Mouse (Mus musculus) duodenum, adult 2 months (tissue): ENCODE results near the gene Kif12. TPM values are rescaled to one million over a fixed set of nuclear protein-coding genes. Genes with fewer than 3 reads are reported as not detected.

ENCODE experiments used
- polyA plus RNA-seq: library from polyadenylated mRNA; depleted of rRNA; stranded (reverse); fragments of >200 nt; gene quantifications from 2 replicates; pipeline ENCODE4 v1.2.3, GENCODE M21; 2012; ENCODE audit warnings: low replicate concordance; rRNA removed

The Kif12 gene
- polyA plus RNA-seq = 5.1 and 13.5 TPM in 2 replicates

DNA sequence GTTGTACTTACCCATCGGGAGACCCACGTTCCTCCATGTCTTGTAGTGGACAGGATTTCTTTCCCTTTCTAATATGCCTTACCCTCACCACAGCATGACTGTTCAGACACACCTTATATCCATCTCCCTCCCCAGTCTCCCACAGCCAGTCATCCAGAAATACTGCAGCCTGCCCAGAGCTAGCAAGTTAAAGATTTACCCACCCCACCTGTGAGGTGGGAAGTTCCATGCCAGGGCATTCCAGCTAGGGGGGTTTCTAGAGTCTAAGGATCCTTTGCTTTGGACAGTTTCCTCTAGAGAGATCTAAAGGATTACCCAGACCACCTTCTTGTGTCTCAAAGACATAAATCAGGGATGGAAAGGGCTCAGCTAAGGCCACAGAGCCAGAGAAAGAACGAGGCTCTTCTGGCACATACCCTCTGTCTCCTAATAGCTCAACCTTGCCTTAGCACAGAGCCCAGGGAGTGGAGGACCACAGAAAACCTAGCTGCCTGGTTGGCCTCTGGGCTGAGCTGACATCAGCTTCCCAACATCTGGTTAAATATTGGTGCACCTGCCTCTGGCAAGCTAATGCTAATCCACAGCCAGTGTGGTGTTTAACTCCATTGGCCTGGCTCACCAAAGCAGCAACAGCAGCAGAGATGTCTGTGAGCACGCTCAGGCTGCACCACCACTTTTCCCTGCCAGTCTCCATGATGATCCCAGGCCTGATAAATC is at the start of gene Kif12:
Gene Kif12, minus strand, starts transcription at position 163 of the 717 bp plus-strand sequence.

DNA sequence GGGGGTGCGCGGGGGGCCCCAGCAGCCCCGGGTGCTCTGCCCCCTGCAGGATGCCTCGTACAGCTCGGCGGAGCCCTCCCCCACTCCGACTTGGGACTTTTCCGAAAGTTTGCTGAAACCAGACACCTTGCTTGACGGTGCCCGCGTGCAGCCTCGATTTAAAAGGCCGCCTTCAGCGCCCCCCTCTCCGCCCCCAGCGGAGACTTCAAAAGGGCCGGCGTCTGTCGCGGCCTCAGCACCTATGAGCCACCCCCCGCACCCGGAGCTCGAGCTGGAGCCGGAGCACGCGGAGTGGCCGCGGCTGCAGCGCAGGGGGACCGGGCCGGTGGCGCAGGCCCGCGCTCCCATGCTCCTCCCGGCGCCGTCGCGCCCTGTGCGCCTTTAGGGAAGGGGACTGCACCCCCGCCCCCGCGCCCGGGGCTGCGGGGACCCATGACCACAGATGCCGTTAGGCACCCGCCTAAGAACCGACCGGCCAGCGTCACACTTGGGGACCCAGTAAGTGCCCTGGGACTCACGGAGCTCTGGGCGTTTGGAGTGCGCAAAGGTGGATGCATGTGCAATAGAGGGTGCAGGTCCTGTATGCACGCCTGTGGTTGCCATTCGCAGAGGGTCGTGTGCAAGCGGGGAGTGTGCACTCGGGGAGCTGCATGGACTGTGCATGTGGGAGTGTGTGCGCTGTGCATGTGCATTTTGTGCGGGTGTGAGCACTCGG is 42.1 kb upstream of the Kif12 start, which contains the start of gene Col27a1:
Gene Col27a1, plus strand, starts transcription at position 98 of the 715 bp plus-strand sequence.

DNA sequence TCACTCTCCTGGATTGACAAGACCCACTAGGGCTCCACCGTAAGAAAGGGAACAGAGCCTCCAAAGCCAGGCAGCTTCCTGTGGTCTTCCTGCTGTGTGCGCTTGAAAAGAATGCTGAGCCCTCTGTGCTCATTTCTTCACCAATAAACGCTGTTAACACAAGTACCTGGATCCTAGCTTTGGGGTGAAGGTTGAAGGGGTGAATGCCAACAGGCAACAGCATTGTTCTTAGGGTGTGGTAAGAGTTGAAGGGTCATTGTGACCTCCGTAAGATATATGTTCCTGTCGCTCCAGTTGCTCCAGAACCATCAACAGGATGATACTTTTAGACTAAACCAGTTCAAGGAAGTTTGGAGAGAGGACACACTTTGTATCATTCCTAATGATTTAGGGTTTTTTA is 17.2 kb downstream of the Kif12 start, which contains the start of gene Ambp:
Gene Ambp, minus strand, starts transcription at position 101 of the 400 bp plus-strand sequence.

Other genes starting within 250 kb of the Kif12 start
- gene Zfp618, start 206.6 kb downstream of the Kif12 start, polyA plus RNA-seq = 0.37 and 0.83 TPM in 2 replicates
- 1.9 and 6.2 TPM in 2 replicates for gene Ambp, start 17.3 kb downstream of the Kif12 start, polyA plus RNA-seq
- 4.4 and 7.8 TPM in 2 replicates for gene Col27a1, start 41.9 kb upstream of the Kif12 start, polyA plus RNA-seq
- 0.13 and 0.50 TPM in 2 replicates for gene Orm1, start 172.4 kb upstream of the Kif12 start, polyA plus RNA-seq
- not detected in 2 replicates for gene Orm3, start 184.0 kb upstream of the Kif12 start, polyA plus RNA-seq
- not detected in 2 replicates for gene Orm2, start 190.3 kb upstream of the Kif12 start, polyA plus RNA-seq
- 6.0 and 10.6 TPM in 2 replicates for gene Akna, start 231.2 kb upstream of the Kif12 start, polyA plus RNA-seq